Mouse (Mus musculus) midbrain, embryonic 14.5 days (tissue): ENCODE data around the gene Agrp. TPM values are rescaled to one million over a fixed set of nuclear protein-coding genes. Genes with fewer than 3 reads are reported as not detected.

Source experiments
- ATAC-seq: fragments of 200-750 bp; cut with Nextera tagmentation; 2 replicates; pipeline ENCODE4 v1.8.0; 2017; ENCODE audit warnings: moderate number of reproducible peaks, moderate library complexity; ENCODE audit not compliant: low FRiP score, low TSS enrichment
- DNase-seq: peaks from one replicate; pipeline ENCODE4 v3.0.0-alpha.2; 2015
- H3K27ac ChIP-seq: fragments of 300-500 bp; sonication (generic); replicated peaks from 2 replicates; pipeline ENCODE4 v1.5.1; 2014; ENCODE audit warnings: mild to moderate bottlenecking, low read depth, low read length, moderate library complexity
- H3K27me3 ChIP-seq: fragments of 300-500 bp; sonication (generic); 2 replicates; pipeline ENCODE4 v1.6.1; 2014; ENCODE audit warnings: low read length, control low read depth, mixed read lengths; ENCODE audit not compliant: control insufficient read depth, insufficient read depth
- H3K36me3 ChIP-seq: fragments of 300-500 bp; sonication (generic); 2 replicates; pipeline ENCODE4 v1.6.1; 2014; ENCODE audit warnings: low read length, control low read depth; ENCODE audit not compliant: control insufficient read depth, insufficient read depth
- H3K4me1 ChIP-seq: fragments of 300-500 bp; sonication (generic); 2 replicates; pipeline ENCODE4 v1.6.1; 2014; ENCODE audit warnings: mild to moderate bottlenecking, antibody characterized with exemption, low read length, control low read depth; ENCODE audit not compliant: control insufficient read depth, insufficient read depth
- H3K4me2 ChIP-seq: fragments of 300-500 bp; sonication (generic); 2 replicates; pipeline ENCODE4 v1.6.1; 2014; ENCODE audit warnings: mild to moderate bottlenecking, low read length, moderate library complexity
- H3K4me3 ChIP-seq: fragments of 300-500 bp; sonication (generic); replicated peaks from 2 replicates; pipeline ENCODE4 v1.5.1; 2014; ENCODE audit warnings: low read depth, low read length
- H3K9ac ChIP-seq: fragments of 300-500 bp; sonication (generic); replicated peaks from 2 replicates; pipeline ENCODE4 v1.6.1; 2014; ENCODE audit warnings: mild to moderate bottlenecking, low read length, moderate library complexity
- H3K9me3 ChIP-seq: fragments of 300-500 bp; sonication (generic); 2 replicates; pipeline ENCODE4 v1.6.1; 2016; ENCODE audit warnings: low read length, control low read depth, mixed read lengths; ENCODE audit not compliant: control insufficient read depth
- WGBS: fragments of 180-500 bp; shearing (Covaris S2); extraction: QIAGEN DNeasy Blood & Tissue Kit; methylation state at CpG from one replicate; pipeline ENCODE4 v1.1.7; 2014; 5-methylcytosine and 5-hydroxymethylcytosine counted together
- polyA plus RNA-seq: library from polyadenylated mRNA; unstranded; fragments of >200 nt; fragmentation: Nextera tagmentation; extraction: Ambion mirVana; gene quantifications from 2 replicates; pipeline ENCODE4 v1.2.1, GENCODE M21; 2014

The Agrp gene
- polyA plus RNA-seq, 1 experiment from 2014 or later: 1.1 TPM

DNA sequence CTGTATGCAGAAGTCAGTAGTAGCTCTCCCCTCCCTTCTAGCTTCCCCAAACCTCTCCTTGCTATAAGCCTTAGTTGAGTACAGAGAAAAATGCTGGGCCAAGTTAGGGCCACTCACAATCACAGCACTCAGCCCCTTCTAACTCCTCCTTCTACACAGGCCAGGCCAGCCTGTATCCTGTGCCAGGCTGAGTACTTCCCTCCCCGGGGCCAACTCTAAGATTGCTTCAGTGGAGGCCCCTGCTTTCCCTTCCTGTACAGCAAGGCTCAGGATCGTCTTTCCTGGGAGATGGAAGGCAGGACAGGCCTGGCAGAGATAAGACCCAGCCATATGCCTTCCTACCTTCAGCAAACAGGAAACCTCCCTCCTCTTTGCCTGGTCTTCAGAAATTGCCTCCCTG lies 103.8 kb downstream of the Agrp start:
- WGBS: 45% methylated on average over 2 of the region's 2 CpGs
- no peak overlapping the region for H3K9ac ChIP-seq
- DNase-seq: no peak
- no peak overlapping the region for H3K4me3 ChIP-seq
- H3K36me3 ChIP-seq: peaks cover 60% of the 10 kb centered on the region
- H3K27ac ChIP-seq: no peak overlapping the region
- ATAC-seq: no peak
- no peaks in the 10 kb centered on the region for H3K27me3 ChIP-seq
- no peak overlapping the region for H3K4me2 ChIP-seq
- no peaks in the 10 kb centered on the region for H3K9me3 ChIP-seq
- H3K4me1 ChIP-seq: no peaks in the 10 kb centered on the region

DNA sequence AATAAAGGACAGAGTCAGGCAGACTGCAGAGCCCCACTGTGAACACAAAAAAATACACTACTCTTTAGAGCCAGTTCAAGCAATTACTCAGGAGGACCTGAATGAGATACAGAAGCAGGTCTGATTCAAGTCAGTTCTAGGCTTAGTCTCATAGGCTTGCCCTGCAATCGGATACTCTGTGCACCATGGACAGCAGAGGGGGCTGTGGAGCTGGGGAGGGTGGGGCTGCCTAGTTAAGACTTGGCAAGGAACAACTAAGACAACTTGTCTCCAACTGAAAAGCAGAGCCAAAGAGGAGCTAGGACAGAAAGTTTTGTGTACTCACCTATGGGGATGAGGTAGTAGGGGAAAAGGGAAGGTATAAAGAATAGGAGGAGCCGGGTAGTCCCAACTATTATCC lies 105.4 kb downstream of the Agrp start:
- Histone ChIP-seq H3K4me1 (no peaks in the 10 kb centered on the region), H3K4me3 (no peak overlapping the region), H3K9ac (no peak overlapping the region), H3K27me3 (no peaks in the 10 kb centered on the region), H3K4me2 (no peak overlapping the region), H3K9me3 (no peaks in the 10 kb centered on the region), H3K36me3 (peaks cover 55% of the 10 kb centered on the region), H3K27ac (no peak overlapping the region)
- no peak for DNase-seq
- ATAC-seq: no peak
- 60% methylated on average over 2 of the region's 2 CpGs for WGBS

DNA sequence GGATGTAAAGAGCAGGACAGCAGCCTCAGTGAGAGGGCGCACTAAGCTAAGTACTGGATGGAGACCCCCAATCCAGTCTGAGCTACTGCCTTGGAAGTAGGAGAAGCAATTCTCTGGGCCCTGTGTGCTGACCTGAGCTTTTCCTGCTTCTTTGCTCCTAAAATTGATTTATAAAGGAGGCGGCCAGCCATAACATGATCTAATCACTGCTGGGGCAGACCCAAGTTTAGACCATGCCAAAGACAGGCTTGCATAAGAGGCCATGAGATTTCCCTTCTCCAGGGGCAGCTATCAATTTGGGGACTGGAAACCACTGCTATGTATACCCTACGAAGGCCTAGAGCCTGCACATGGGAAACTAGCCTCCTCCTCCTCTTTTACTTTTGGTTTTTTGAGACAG lies 107.9 kb downstream of the Agrp start:
- 85% methylated on average over 3 of the region's 3 CpGs for WGBS
- Histone ChIP-seq H3K36me3 (peaks cover 57% of the 10 kb centered on the region), H3K4me3 (no peak overlapping the region), H3K4me2 (no peak overlapping the region), H3K9ac (no peak overlapping the region), H3K9me3 (no peaks in the 10 kb centered on the region), H3K27ac (no peak overlapping the region), H3K27me3 (no peaks in the 10 kb centered on the region), H3K4me1 (no peaks in the 10 kb centered on the region)
- ATAC-seq (no peak), DNase-seq (no peak)

GRCm38 (mm10) chr8:105528206-105528605 lies 109.0 kb downstream of the Agrp start:
- Histone ChIP-seq H3K9ac (no peak overlapping the region), H3K4me1 (no peaks in the 10 kb centered on the region), H3K4me2 (no peak overlapping the region), H3K27ac (no peak overlapping the region), H3K9me3 (no peaks in the 10 kb centered on the region), H3K36me3 (peaks cover 62% of the 10 kb centered on the region), H3K27me3 (no peaks in the 10 kb centered on the region), H3K4me3 (no peak overlapping the region)
- DNase-seq (no peak), ATAC-seq (no peak)
- 100% methylated on average over 1 of the region's 1 CpGs for WGBS

DNA sequence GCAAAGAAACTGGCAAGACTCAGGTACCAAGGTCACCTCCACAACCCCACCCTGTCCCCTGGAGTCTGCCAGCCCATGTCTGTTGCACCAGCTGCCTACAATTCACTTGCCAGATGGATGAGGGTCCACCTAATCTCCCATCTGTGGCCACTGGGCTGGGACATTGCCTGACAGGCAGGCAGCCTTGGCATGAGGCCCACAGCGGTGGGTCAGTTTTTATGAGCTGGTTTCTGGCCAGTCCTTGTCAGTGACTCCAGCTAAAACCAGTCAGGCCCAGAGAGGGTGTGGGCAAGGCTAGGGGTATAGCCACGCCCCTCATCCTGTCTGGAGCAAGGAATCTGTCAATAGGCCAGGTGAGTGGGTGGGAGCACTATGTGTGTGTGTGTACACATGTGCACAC lies 110.1 kb downstream of the Agrp start:
- Histone ChIP-seq H3K27ac (no peak overlapping the region), H3K4me2 (no peak overlapping the region), H3K27me3 (no peaks in the 10 kb centered on the region), H3K4me3 (no peak overlapping the region), H3K36me3 (peaks cover 68% of the 10 kb centered on the region), H3K9ac (no peak overlapping the region), H3K4me1 (no peaks in the 10 kb centered on the region), H3K9me3 (no peaks in the 10 kb centered on the region)
- ATAC-seq (0 out of 2 replicates have a peak, but pooled peaks have one; percentile 46), DNase-seq (no peak)
- 88% methylated on average over 2 of the region's 2 CpGs for WGBS

- peaks cover 3% of the 10 kb centered on the region; the same call in 1 of the 2 replicates for H3K27me3 ChIP-seq
- DNase-seq (no peak), ATAC-seq (no peak)
- WGBS: 87% methylated on average over 9 of the region's 9 CpGs
- H3K36me3 ChIP-seq: peaks cover 39% of the 10 kb centered on the region
- no peak overlapping the region for H3K27ac ChIP-seq
- no peak overlapping the region for H3K4me2 ChIP-seq
- no peak overlapping the region for H3K9ac ChIP-seq
- peaks cover 35% of the 10 kb centered on the region for H3K4me1 ChIP-seq
- no peaks in the 10 kb centered on the region for H3K9me3 ChIP-seq
- no peak overlapping the region for H3K4me3 ChIP-seq
Measured at GRCm38 (mm10) chr8:105522890-105523289, 114.3 kb downstream of the Agrp start.

GRCm38 (mm10) chr8:105521995-105522769 lies 115.0 kb downstream of the Agrp start:
- no peak overlapping the region for H3K4me3 ChIP-seq
- peaks cover 37% of the 10 kb centered on the region for H3K36me3 ChIP-seq
- no peaks in the 10 kb centered on the region for H3K9me3 ChIP-seq
- no peak overlapping the region for H3K9ac ChIP-seq
- no peak overlapping the region for H3K27ac ChIP-seq
- peaks cover 4% of the 10 kb centered on the region; the same call in 1 of the 2 replicates for H3K27me3 ChIP-seq
- WGBS: 86% methylated on average over 21 of the region's 21 CpGs
- no peak overlapping the region for H3K4me2 ChIP-seq
- ATAC-seq: no peak
- no peak for DNase-seq
- H3K4me1 ChIP-seq: peaks cover 35% of the 10 kb centered on the region

GRCm38 (mm10) chr8:105521061-105521460 lies 116.1 kb downstream of the Agrp start:
- peak overlapping the region; percentile 89 for H3K4me2 ChIP-seq
- H3K9ac ChIP-seq: 0 out of 2 replicates have a peak overlapping the region, but pooled peaks have one; percentile 29
- DNase-seq: peak; percentile 62
- 2% methylated on average over 3 of the region's 3 CpGs for WGBS
- peaks cover 4% of the 10 kb centered on the region; the same call in 1 of the 2 replicates for H3K27me3 ChIP-seq
- peaks cover 35% of the 10 kb centered on the region for H3K4me1 ChIP-seq
- peak overlapping the region; percentile 52; the same call in 1 of the 2 replicates for H3K27ac ChIP-seq
- H3K36me3 ChIP-seq: peaks cover 27% of the 10 kb centered on the region
- peak; percentile 15; the same call in 1 of the 2 replicates for ATAC-seq
- H3K4me3 ChIP-seq: no peak overlapping the region
- H3K9me3 ChIP-seq: no peaks in the 10 kb centered on the region

- Histone ChIP-seq H3K27ac (peak overlapping the region; percentile 52; the same call in 1 of the 2 replicates), H3K4me1 (peaks cover 35% of the 10 kb centered on the region), H3K4me2 (peak overlapping the region; percentile 89), H3K9me3 (no peaks in the 10 kb centered on the region), H3K36me3 (peaks cover 24% of the 10 kb centered on the region), H3K9ac (0 out of 2 replicates have a peak overlapping the region, but pooled peaks have one; percentile 29), H3K27me3 (peaks cover 4% of the 10 kb centered on the region; the same call in 1 of the 2 replicates), H3K4me3 (no peak overlapping the region)
- 18% methylated on average over 5 of the region's 5 CpGs for WGBS
- DNase-seq: no peak
- ATAC-seq: no peak
Measured at GRCm38 (mm10) chr8:105520521-105520920, 116.7 kb downstream of the Agrp start.
